Mouse (Mus musculus) right cerebral cortex, postnatal 25 days (tissue): ENCODE measurements at regions not wholly inside any gene's neighbourhood (a gene's known extent, or its start where the extent isn't known, plus 50 kb on each side); places are given as distances from the start of the nearest gene placed in this dataset.
A peak's percentile ranks its signal among the peaks of the same experiment; 100 is the strongest.

Experiments
- DNase-seq: peaks from one replicate; pipeline ENCODE4 v3.0.0; 2022

- DNase-seq = no peak
Observed at GRCm38 (mm10) chr3:150752787-150753186, 684.9 kb upstream of the Adgrl4 start.

DNA sequence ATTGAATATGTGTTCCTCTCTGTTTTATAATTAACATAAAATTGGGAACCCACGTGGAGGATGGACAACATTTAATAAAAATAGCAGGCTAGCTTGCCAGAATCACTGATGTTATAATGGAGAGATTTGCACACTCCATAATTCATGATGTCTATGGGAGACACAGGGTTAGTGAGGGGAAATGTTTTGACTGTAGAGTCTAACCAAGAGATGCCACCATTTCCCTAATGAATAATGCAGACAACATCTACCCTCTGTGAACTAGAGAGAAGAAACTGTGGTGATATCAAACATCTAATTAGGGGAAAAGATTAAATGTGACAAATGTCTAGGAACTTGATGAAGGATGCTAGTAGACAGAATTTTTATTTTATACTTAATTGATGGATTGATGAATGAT lies 677.8 kb upstream of the Adgrl4 start:
- no peak for DNase-seq

DNA sequence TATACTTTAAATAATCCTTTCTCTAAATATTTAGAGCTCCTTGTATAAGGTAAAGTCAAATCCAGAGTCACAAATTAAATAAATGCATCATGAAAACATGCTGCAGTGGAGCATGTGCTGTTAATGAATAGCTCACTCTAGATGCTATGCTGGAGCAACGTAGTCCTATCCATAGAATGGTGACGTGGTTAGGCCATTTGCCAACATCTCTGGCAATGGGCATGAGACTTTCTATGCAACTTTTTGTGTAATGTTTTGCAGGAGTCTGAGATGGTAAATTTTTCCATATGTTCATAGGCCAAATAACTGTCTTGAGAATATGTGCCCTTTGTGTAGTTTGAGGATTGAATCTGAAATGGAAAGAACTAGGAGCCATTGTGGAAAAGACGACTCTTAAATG lies 653.1 kb upstream of the Adgrl4 start:
- no peak for DNase-seq

DNA sequence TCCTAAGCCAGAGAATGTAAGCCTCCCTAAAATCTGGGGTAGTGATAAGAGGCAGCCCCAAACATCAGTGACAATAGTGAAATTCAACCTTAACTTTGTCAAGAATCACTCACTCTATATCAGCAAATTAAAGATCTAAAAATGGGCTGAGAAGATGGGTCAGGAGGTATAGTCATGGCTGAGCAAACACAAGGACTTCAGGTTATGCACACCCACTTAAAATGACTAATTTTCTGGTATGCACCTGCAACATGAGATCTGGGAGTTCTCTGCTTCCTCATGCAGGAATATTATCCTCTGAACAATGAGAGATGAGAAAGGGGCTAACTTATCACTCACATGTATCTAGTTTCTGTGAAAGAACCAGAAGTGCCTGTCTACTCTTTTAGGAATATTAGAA lies 619.9 kb upstream of the Adgrl4 start:
- DNase-seq = no peak

DNA sequence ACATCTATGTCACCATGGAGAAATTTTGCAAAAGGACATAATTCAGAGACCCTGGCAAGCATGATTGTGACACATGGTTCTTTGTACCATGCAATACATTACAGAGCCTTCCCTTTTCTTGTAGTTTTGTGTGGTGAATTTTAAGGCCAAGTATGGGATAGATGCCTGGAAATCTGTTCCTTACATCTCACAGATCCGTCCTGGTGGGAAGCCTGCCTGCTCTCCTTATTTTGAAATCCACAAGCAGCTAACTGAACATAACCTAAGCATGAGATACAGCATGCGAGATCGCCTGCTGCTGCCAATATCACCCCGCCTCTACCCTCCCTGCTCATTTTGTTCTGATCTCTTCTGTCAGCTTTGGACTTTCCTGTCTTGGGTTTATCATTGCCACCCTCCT lies 618.3 kb upstream of the Adgrl4 start:
- DNase-seq = peak; percentile 8

DNA sequence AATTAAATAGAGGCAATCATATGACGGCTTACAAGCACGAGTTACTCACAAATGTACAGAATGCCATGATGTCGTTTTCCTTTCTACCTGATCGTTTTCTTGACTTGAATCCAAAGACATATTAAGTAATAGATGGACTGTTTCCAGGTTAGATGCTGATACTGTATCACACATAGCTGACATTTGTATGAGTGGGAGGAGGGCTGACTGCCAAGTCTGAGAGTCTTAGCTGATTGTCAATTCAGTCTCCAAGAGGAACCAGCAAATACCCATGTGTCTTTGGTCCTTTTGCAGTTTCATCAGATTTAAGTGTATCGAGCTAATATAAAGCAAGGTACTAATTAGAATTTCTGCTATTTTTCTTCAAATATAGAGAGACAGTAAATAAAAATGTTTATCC lies 617.6 kb upstream of the Adgrl4 start:
- DNase-seq = no peak

GRCm38 (mm10) chr3:150846029-150846428 lies 591.7 kb upstream of the Adgrl4 start:
- DNase-seq = no peak

DNA sequence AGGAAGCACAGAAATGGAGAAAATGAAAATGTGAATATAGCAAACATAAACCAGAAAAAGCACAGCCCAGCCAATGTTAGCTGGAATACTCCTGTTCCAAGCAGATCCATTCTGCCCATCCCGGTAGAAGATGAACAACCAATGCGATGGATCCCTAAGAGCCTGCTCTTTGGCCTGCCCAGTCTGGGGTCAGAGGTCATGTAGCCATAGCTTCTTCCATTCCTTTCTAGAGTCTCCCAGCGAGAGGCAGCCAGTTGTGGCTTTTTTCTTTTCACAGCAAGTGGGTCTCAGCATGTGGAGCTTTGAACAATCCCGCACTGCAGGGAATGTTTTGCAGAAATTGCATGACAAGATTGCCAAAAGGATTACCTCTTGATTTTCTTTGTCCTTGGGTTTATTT lies 585.6 kb upstream of the Adgrl4 start:
- DNase-seq = no peak

- DNase-seq = no peak
Observed at GRCm38 (mm10) chr3:150896668-150897067, 541.0 kb upstream of the Adgrl4 start.

DNA sequence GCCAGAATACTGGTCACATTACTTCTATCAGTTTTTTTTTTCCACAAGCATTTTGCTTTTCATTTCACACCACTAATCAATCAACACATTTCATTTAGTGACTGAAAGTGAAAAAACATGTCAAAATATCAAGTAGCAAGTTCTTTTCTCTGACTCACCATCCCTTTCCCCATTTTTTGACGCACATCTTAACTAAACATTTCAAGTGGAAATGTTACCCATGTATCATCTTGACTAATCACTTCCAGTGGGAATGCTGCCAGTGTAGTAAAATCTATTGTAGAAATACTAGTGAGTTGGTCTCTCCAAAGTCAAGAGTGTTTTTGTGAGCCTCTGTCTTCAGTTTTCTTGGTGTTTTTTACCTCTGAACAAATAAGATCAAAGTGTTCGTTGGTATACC lies 527.6 kb upstream of the Adgrl4 start:
- no peak for DNase-seq

DNA sequence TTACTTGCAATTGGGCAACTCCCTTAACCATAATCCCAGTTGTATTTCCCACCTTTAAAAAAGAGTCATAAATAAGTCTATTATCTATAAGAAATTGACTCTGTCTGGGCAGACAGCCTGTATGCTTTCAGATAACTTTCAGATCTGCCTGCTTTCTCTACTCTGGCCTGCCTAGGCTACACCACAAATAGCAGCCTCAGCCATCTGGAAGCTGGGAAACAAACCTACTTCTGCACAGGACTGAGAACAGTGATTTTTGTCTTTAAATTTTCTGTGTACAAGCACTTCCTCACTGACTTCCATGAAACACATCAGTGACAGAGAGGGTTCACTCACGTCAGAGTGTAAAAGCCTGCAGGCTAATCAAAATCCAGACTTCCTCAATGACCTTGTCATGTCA lies 482.8 kb upstream of the Adgrl4 start:
- DNase-seq = peak; percentile 25

- DNase-seq = no peak
Observed at GRCm38 (mm10) chr3:150999652-151000051, 438.0 kb upstream of the Adgrl4 start.

GRCm38 (mm10) chr3:151000217-151000616 lies 437.5 kb upstream of the Adgrl4 start:
- DNase-seq = no peak

- peak; percentile 52 for DNase-seq
Observed at GRCm38 (mm10) chr3:151001881-151002412, 435.7 kb upstream of the Adgrl4 start.

DNA sequence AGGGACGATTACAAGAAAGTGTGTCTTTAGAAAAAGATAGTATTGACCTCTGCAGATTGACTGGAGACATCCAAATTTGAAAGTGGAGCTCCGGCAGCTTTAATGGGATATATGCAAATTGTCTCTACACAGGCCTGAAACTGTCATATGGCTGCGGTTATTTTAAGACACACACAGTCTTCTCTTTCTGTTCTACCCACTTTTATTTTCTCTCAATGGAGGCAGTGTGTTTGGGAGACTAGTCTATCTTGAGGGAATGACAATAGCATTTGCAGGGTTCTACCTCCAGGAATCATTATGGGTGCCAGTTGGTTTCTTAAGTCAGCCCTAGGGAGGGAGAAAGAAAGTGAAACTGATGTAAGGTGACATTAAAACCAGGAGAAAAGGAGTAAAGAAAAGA lies 434.2 kb upstream of the Adgrl4 start:
- peak; percentile 4 for DNase-seq

- DNase-seq = no peak
Observed at GRCm38 (mm10) chr3:151003990-151004389, 433.7 kb upstream of the Adgrl4 start.

- no peak for DNase-seq
Observed at GRCm38 (mm10) chr3:151020014-151020413, 417.7 kb upstream of the Adgrl4 start.

DNA sequence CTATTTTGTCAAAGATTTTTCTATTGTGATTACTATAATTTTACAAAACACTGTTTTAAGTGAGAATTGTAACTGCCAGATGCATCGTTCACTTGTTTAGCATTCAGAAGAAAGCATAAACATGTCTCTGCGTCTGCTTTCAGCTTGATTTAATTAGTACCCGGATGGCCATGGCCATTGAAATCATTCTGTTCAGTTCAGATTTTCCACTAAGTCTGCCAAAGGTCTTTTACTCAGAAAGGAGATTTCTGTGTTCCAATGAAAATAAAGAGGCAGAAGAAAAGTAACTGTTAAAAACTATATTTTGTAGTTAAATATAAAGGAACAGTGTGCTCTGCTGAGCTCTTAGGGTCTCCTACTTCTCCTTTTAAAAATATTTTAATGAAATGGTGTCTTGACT lies 380.2 kb upstream of the Adgrl4 start:
- DNase-seq = no peak

DNA sequence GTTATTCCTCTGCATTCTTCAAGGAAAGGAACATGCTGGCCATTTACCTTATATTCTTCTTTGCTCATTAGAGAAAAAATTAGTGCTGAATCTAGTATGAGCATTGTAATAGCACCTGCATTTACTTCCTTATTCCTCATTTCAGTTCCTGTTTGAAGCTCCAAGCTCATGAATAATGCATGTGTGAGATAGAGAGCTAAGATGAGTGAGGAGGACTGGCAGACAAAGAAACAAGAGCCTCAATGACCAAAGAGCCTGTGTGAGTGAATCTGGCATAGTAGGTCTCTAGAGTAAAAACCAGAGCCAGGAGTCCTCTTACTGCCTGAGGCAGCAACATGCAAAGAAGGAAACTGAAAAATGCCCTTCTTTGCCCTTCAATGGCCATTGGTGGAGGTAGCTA lies 365.4 kb upstream of the Adgrl4 start:
- no peak for DNase-seq

DNA sequence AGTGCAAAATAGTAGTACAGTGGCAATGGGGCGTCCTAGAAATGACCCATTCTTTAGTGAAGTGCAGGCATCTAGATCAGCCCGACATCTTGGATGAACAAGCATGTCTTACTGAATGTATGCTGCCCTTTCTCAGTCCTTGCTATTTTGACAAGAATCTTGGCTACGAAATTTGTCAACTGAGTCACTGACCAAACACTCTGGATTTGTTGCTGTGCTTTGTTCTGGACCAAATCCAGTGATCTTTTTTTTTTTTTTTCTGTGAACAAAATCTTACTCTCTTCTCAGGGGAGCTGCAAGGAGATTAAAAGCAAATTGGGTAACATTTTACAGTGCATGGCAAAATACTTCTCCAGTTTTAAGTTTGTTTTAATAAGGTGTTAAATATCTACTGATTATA lies 320.9 kb upstream of the Adgrl4 start:
- DNase-seq = no peak

GRCm38 (mm10) chr3:151117583-151118041 lies 320.1 kb upstream of the Adgrl4 start:
- no peak for DNase-seq

DNA sequence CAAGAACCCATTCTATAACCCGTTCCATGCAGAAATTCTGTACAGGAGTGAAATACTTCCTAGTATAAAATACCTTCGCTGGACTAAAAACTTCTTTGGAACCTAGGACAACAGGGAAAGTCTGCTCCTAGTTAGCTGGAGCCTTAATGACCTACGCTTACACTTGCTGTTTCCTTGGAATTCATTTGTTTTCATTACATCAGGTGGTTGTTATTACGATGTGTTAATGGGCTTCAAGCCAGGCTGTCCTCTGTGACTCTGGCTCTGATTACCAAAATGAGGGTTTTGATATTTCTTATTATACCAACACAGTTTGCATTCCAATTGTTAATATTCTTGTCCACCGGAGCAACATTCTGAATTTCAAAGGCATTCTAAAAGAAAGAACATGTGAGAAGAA lies 313.6 kb upstream of the Adgrl4 start:
- no peak for DNase-seq

DNA sequence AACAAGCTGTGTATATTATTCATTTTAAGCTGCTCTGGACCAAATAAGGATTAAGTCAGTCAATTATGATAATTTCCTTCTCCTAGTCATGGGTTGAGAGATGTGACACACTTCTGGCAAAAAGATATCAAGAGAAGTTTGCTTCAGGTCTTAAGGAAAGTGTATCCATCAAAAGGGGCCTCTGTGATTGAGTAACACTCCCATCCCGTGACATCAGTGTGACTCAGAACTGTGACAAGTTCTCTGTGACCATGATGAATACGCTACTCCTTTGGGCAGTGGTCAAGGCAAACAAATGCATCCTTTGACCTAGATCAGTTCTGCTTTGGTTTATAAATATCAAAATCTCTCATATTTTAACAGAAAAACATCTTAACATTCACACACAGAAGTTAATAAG lies 290.8 kb upstream of the Adgrl4 start:
- no peak for DNase-seq

GRCm38 (mm10) chr3:151153340-151153739 lies 284.3 kb upstream of the Adgrl4 start:
- DNase-seq = no peak

- no peak for DNase-seq
Observed at GRCm38 (mm10) chr3:151160516-151160915, 277.2 kb upstream of the Adgrl4 start.

GRCm38 (mm10) chr3:151182132-151182531 lies 255.6 kb upstream of the Adgrl4 start:
- DNase-seq = no peak
